Mouse (Mus musculus) heart, embryonic 13.5 days (tissue): Measurements from ENCODE around the gene Fank1. TPM values are rescaled to one million over a fixed set of nuclear protein-coding genes. Genes with fewer than 3 reads are reported as not detected.

ENCODE experiments used
- ATAC-seq: fragments of 200-750 bp; cut with Nextera tagmentation; 2 replicates; pipeline ENCODE4 v1.8.0; 2017; ENCODE audit warnings: moderate TSS enrichment; ENCODE audit not compliant: insufficient number of reproducible peaks, low FRiP score, low TSS enrichment; ENCODE audit errors: extremely low read depth
- H3K27ac ChIP-seq: fragments of 300-500 bp; sonication (generic); replicated peaks from 2 replicates; pipeline ENCODE4 v1.5.1; 2015; ENCODE audit warnings: moderate library complexity, mild to moderate bottlenecking, inconsistent platforms
- H3K27me3 ChIP-seq: fragments of 300-500 bp; sonication (generic); replicated peaks from 2 replicates; pipeline ENCODE4 v1.6.1; 2015; ENCODE audit warnings: mild to moderate bottlenecking, inconsistent platforms
- H3K36me3 ChIP-seq: fragments of 300-500 bp; sonication (generic); 2 replicates; pipeline ENCODE4 v1.6.1; 2015; ENCODE audit warnings: mild to moderate bottlenecking, inconsistent platforms
- H3K4me1 ChIP-seq: fragments of 300-500 bp; sonication (generic); 2 replicates; pipeline ENCODE4 v1.6.1; 2015; ENCODE audit warnings: inconsistent platforms
- H3K4me2 ChIP-seq: fragments of 300-500 bp; sonication (generic); 2 replicates; pipeline ENCODE4 v1.6.1; 2015; ENCODE audit warnings: inconsistent platforms, mild to moderate bottlenecking, moderate library complexity
- H3K4me3 ChIP-seq: fragments of 300-500 bp; sonication (generic); 2 replicates; pipeline ENCODE4 v1.5.1; 2015; ENCODE audit warnings: moderate library complexity, mild to moderate bottlenecking, inconsistent platforms
- H3K9ac ChIP-seq: fragments of 300-500 bp; sonication (generic); 2 replicates; pipeline ENCODE4 v1.6.1; 2015; ENCODE audit warnings: inconsistent platforms, mild to moderate bottlenecking, moderate library complexity
- H3K9me3 ChIP-seq: fragments of 300-500 bp; sonication (generic); 2 replicates; pipeline ENCODE4 v1.6.1; 2016; ENCODE audit warnings: inconsistent platforms
- WGBS: fragments of 180-500 bp; shearing (Covaris S2); methylation state at CpG from one replicate; pipeline ENCODE4 v1.1.7; 2015; ENCODE audit warnings: mixed read lengths; 5-methylcytosine and 5-hydroxymethylcytosine counted together
- polyA plus RNA-seq: library from polyadenylated mRNA; unstranded; fragments of >200 nt; fragmentation: Nextera tagmentation; extraction: Ambion mirVana; gene quantifications from 2 replicates; pipeline ENCODE4 v1.2.1, GENCODE M21; 2015

The Fank1 gene
- polyA plus RNA-seq, 1 experiment from 2014 or later = not detected

DNA sequence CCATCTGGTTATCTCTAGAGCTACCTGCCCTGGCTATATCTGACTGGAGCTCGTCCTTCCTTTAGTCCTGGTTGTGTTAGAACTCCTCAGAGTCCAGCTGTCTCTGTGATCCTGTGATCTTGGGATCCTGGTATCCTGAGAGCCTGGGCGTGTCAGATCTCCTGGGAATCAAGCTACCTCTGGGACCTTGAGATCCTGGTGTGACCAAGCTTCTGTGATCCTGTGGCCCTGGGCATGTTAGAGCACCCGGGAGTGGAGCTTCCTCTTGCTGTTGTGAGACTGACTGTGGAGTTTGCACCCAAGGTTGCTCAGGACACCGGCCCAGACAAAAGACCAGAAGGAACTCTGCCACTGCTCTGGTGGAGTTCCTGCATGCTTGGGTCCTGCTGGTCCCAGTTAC, 122.7 kb downstream of the Fank1 start:
- no peaks in the 10 kb centered on the region for H3K9me3 ChIP-seq
- H3K27ac ChIP-seq = no peak overlapping the region
- H3K4me2 ChIP-seq = no peak overlapping the region
- H3K4me1 ChIP-seq = peaks cover 10% of the 10 kb centered on the region
- H3K36me3 ChIP-seq = no peaks in the 10 kb centered on the region
- no peak for ATAC-seq
- 72% methylated on average over 4 of the region's 4 CpGs for WGBS
- no peaks in the 10 kb centered on the region for H3K27me3 ChIP-seq
- H3K4me3 ChIP-seq = no peak overlapping the region
- no peak overlapping the region for H3K9ac ChIP-seq

GRCm38 (mm10) chr7:133908966-133909365, 132.3 kb downstream of the Fank1 start:
- Histone ChIP-seq H3K4me2 (no peak overlapping the region), H3K9ac (no peak overlapping the region), H3K9me3 (peaks cover 15% of the 10 kb centered on the region), H3K27ac (no peak overlapping the region), H3K4me3 (no peak overlapping the region), H3K27me3 (no peaks in the 10 kb centered on the region), H3K4me1 (no peaks in the 10 kb centered on the region), H3K36me3 (peaks cover 9% of the 10 kb centered on the region; the same call in 1 of the 2 replicates)
- 71% methylated on average over 4 of the region's 4 CpGs for WGBS
- no peak for ATAC-seq

DNA sequence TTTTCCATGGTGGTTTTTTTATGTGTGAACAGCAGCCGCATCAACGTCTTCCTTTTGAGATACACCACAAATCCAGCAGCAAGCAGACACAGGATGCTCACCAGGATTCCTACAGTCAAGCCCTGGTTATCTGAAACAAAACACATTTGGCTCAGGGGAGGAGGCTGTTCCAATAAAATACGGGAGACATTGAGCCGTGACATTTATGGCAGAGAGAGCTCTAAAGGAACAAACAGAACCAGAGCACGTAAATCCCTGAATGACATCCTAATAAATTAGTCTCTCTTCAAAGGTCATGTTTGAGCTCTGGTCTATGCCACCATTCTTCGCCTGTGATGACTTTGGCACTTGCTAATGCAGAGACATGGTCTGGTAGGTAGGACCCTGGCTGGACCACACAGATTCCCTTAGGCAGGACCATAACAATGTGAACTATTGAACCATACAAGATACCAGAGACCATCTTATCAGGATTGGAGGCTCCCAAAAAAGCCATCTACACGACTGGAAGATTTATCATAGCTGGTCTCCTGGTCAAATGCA, 133.2 kb downstream of the Fank1 start:
- WGBS = 61% methylated on average over 7 of the region's 7 CpGs
- Histone ChIP-seq H3K4me3 (no peak overlapping the region), H3K4me1 (no peaks in the 10 kb centered on the region), H3K9me3 (peaks cover 11% of the 10 kb centered on the region), H3K27ac (no peak overlapping the region), H3K4me2 (no peak overlapping the region), H3K9ac (no peak overlapping the region), H3K36me3 (peaks cover 8% of the 10 kb centered on the region; the same call in 1 of the 2 replicates), H3K27me3 (no peaks in the 10 kb centered on the region)
- no peak for ATAC-seq

- Histone ChIP-seq H3K9ac (no peak overlapping the region), H3K27me3 (no peaks in the 10 kb centered on the region), H3K4me1 (no peaks in the 10 kb centered on the region), H3K4me2 (no peak overlapping the region), H3K9me3 (no peaks in the 10 kb centered on the region), H3K27ac (no peak overlapping the region), H3K36me3 (no peaks in the 10 kb centered on the region), H3K4me3 (no peak overlapping the region)
- 87% methylated on average over 3 of the region's 3 CpGs for WGBS
- ATAC-seq = no peak
Measured at GRCm38 (mm10) chr7:133911881-133912280, 135.2 kb downstream of the Fank1 start.

- no peak overlapping the region for H3K27ac ChIP-seq
- no peaks in the 10 kb centered on the region for H3K4me1 ChIP-seq
- no peaks in the 10 kb centered on the region; the same call in 1 of the 2 replicates for H3K27me3 ChIP-seq
- no peak overlapping the region for H3K4me3 ChIP-seq
- no peak for ATAC-seq
- no peaks in the 10 kb centered on the region for H3K36me3 ChIP-seq
- no peak overlapping the region for H3K4me2 ChIP-seq
- no peak overlapping the region for H3K9ac ChIP-seq
- no peaks in the 10 kb centered on the region for H3K9me3 ChIP-seq
- 78% methylated on average over 9 of the region's 9 CpGs for WGBS
Measured at GRCm38 (mm10) chr7:133916230-133916629, 139.6 kb downstream of the Fank1 start.

DNA sequence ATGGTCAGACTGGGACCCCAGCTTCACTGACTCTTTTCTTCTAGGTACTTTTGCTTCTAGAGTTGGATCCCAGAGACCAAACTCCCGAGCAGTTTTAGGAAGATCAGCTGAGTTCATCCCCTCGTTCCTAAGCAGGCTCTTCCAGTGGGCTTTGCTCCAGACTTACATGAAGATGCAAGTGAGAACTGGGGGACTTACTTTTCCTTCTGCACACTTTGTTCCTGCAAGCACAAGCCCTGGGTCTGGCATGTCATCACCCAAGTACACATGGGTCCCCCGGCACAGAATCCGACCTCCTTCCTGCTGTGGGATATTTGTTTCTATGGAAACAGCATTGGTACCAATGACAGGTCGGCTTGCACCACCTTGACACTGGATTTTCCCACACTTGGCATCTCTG, 142.6 kb downstream of the Fank1 start:
- Histone ChIP-seq H3K36me3 (no peaks in the 10 kb centered on the region), H3K9me3 (no peaks in the 10 kb centered on the region), H3K4me2 (no peak overlapping the region), H3K4me3 (no peak overlapping the region), H3K4me1 (peaks cover 9% of the 10 kb centered on the region), H3K27ac (no peak overlapping the region), H3K9ac (no peak overlapping the region), H3K27me3 (no peaks in the 10 kb centered on the region; the same call in 1 of the 2 replicates)
- ATAC-seq = no peak
- WGBS = 67% methylated on average over 5 of the region's 5 CpGs

- 71% methylated on average over 5 of the region's 5 CpGs for WGBS
- peaks cover 13% of the 10 kb centered on the region for H3K4me1 ChIP-seq
- no peaks in the 10 kb centered on the region; the same call in 1 of the 2 replicates for H3K27me3 ChIP-seq
- no peak overlapping the region for H3K9ac ChIP-seq
- H3K27ac ChIP-seq = no peak overlapping the region
- no peaks in the 10 kb centered on the region for H3K36me3 ChIP-seq
- no peak for ATAC-seq
- H3K4me2 ChIP-seq = no peak overlapping the region
- H3K9me3 ChIP-seq = no peaks in the 10 kb centered on the region
- H3K4me3 ChIP-seq = no peak overlapping the region
Measured at GRCm38 (mm10) chr7:133919918-133920317, 143.3 kb downstream of the Fank1 start.

GRCm38 (mm10) chr7:133920724-133921123, 144.1 kb downstream of the Fank1 start:
- Histone ChIP-seq H3K4me3 (no peak overlapping the region), H3K27ac (no peak overlapping the region), H3K9ac (no peak overlapping the region), H3K4me2 (no peak overlapping the region), H3K4me1 (peaks cover 13% of the 10 kb centered on the region), H3K9me3 (no peaks in the 10 kb centered on the region), H3K36me3 (no peaks in the 10 kb centered on the region), H3K27me3 (no peaks in the 10 kb centered on the region; the same call in 1 of the 2 replicates)
- no peak; the same call in 1 of the 2 replicates for ATAC-seq
- whole genome bisulfite sequencing = 63% methylated on average over 7 of the region's 7 CpGs

DNA sequence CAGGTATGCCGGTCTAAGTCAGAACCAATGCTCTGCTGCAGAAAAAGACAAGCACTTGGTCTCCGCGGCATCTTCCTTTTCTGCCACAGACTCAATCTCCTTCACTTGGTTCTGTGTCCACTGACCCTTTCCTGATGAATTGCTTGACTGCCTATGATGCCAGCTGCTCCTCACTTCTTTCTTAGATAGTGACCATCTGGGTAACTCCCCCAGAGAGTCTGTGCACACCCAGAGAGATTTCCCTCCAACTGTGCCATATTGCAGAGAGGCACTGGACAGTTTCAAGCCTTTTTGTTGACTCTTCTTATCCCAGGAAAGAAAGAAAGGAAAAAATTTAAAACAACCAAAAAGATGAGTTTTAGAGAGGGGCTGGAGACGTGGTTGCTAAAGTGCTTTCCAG, 144.6 kb downstream of the Fank1 start:
- Histone ChIP-seq H3K36me3 (no peaks in the 10 kb centered on the region), H3K4me3 (no peak overlapping the region), H3K27me3 (no peaks in the 10 kb centered on the region; the same call in 1 of the 2 replicates), H3K9ac (no peak overlapping the region), H3K27ac (no peak overlapping the region), H3K9me3 (no peaks in the 10 kb centered on the region), H3K4me2 (no peak overlapping the region), H3K4me1 (peaks cover 13% of the 10 kb centered on the region)
- ATAC-seq = no peak
- 90% methylated on average over 4 of the region's 4 CpGs for WGBS

DNA sequence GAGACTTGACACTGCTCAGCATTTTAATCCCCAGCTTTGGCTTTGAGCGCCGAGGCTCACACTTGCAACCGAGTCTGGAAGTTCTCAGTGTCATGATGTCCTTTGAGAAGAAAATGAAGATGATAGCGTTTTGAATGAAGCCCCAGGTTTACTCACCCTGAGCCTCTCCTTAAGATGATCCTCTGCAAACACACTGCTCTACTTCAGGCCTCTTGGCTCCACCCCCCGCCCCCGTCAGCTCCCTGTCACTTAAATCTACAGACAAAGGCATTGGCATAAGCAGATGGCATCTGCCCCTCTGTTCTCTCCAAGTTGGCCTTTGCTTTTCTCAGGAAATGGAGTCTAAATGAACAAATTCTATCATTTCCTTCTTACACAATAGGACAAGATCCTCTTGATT, 147.3 kb downstream of the Fank1 start:
- no peak for ATAC-seq
- Histone ChIP-seq H3K27me3 (no peaks in the 10 kb centered on the region; the same call in 1 of the 2 replicates), H3K36me3 (no peaks in the 10 kb centered on the region), H3K4me1 (peaks cover 13% of the 10 kb centered on the region), H3K27ac (no peak overlapping the region; the same call in 1 of the 2 replicates), H3K4me3 (no peak overlapping the region), H3K9me3 (no peaks in the 10 kb centered on the region), H3K4me2 (no peak overlapping the region), H3K9ac (no peak overlapping the region)
- WGBS = 36% methylated on average over 6 of the region's 6 CpGs

GRCm38 (mm10) chr7:133925771-133926170, 149.1 kb downstream of the Fank1 start:
- Histone ChIP-seq H3K27me3 (0 out of 2 replicates have a peak, but pooled peaks cover under 1% of the 10 kb centered on the region), H3K4me2 (no peak overlapping the region), H3K4me3 (no peak overlapping the region), H3K27ac (no peak overlapping the region), H3K36me3 (no peaks in the 10 kb centered on the region), H3K9ac (no peak overlapping the region), H3K9me3 (no peaks in the 10 kb centered on the region), H3K4me1 (peaks cover 13% of the 10 kb centered on the region)
- ATAC-seq = no peak
- 53% methylated on average over 2 of the region's 2 CpGs for WGBS

GRCm38 (mm10) chr7:133928981-133929380, 152.3 kb downstream of the Fank1 start:
- ATAC-seq = no peak
- H3K4me2 ChIP-seq = no peak overlapping the region
- H3K4me3 ChIP-seq = no peak overlapping the region
- H3K27ac ChIP-seq = no peak overlapping the region
- no peak overlapping the region for H3K9ac ChIP-seq
- 79% methylated on average over 3 of the region's 3 CpGs for WGBS
- H3K36me3 ChIP-seq = no peaks in the 10 kb centered on the region
- no peaks in the 10 kb centered on the region for H3K9me3 ChIP-seq
- peaks cover 9% of the 10 kb centered on the region; the same call in 1 of the 2 replicates for H3K27me3 ChIP-seq
- H3K4me1 ChIP-seq = peaks cover 19% of the 10 kb centered on the region
